In the genomic region with DNA sequence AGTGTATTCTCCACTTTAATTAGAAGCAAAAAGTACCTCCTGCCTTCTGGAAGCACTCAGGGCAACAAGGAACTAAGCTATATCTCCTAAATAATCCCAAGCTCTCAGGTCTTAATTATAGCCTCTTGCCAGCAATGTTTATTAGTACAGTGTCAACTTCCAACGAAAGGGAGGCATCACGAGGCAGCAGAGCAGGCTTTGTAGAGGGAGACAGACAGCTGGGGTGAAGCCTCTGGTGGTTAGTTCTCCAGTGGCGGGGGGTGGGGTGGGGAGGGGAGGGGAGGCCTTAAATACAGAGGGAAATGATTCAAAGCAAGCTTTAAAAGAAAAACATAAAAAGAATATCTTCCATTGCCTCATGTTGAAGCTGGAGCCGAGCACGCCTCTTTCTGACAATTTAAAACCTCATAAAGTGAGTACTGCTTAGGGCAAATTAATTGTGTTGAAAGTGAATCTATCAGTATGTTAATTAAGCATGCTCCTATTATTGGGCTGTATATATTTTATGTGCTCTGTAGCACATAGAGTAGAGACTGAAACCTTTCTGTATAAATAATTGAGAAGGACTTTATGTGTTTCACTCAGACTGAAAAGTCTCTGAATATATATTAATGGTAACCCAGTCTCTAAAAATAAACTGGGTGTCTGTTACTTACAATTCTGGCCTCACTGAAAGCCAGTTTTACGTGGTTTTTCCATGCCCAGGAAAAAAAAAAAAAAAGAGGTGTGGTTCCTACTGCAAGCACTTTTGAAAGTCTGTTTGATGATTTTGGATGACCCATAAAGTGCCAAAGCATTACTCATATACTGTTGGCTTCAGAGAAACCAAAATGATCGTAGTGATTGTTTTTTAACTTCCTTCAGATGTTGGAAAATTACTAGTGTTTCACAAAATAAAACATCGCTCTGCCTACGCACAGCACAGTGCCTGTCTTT, we compare ENCODE assay signal across 1 mouse cellular context.
A peak's percentile ranks its signal among the peaks of the same experiment; 100 is the strongest.
TF ChIP-seq lines count a peak whose summit lies in the region.

No protein-coding gene starts in this region.

TF ChIP-seq in CH12.LX, 34 proteins besides CTCF, POLR2A, EP300 and RAD21 (continued from another document):
- TF ChIP-seq IRF4 (IDR thresholded peaks at IDR 0.05; ENCODE audit: low read depth, low read length), result peak; percentile 45; the same call in 1 of the 2 replicates
